Mouse (Mus musculus): ENCODE data around the gene Apoc4. TPM values are rescaled to one million over a fixed set of nuclear protein-coding genes. Genes with fewer than 3 reads are reported as not detected.
A peak's percentile ranks its signal among the peaks of the same experiment; 100 is the strongest.

The Apoc4 gene
- polyA plus RNA-seq, 1 experiment from 2014 or later: 8.3 TPM

DNA sequence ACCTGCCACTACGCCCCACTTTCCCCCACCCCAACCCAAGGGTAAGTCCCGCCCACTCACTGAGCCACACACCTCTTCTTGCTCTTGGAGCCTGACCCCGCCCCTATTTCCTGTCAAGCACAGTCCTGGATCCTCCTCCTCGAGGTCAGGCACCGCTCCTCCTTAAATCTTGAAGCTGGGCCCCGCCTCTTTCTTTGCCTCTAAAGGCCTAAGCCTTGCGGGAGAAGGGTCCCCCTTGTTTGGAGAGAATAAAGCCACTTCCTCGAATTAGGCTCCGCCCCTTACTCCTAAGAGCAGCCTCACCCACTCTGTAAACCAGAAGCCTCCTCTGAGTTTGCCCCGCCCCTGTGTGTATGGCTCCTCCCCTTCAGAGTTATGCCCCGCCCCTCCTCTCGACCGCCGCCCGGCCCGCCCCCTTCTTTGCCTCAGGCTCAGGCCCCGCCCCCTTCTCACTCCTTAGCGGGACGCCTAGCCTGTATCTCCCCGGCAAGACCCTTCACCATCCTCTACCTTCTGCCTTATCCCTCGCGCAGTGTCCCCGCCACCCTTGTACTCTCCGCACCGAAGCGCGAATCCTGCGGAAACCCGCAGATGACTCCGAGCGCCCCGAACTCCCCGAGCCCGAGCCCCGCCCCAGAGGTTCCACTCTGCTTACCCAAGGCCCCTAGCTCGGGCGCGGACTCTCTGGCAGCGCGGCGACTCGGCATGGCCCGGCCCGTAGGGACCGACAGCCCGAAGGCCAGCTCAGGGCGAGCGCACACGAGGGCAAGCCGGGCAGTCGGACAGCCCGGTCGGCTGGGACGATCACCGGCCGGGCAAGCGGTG lies 52.5 kb downstream of the Apoc4 start:
- H3K4me2 ChIP-seq (ENCODE audit: low read depth, low read length): peak overlapping the region; percentile 91
- peak overlapping the region; percentile 79 for H3K4me3 ChIP-seq (ENCODE audit: low read length)
- no peaks in the 10 kb centered on the region for H3K27me3 ChIP-seq (replicated peaks; ENCODE audit: control insufficient read depth, insufficient read depth, low read length)
- H3K27ac ChIP-seq (ENCODE audit: low read length): peak overlapping the region; percentile 93
- peak; percentile 91 for ATAC-seq
- H3K9ac ChIP-seq (ENCODE audit: low read depth, low read length): peak overlapping the region; percentile 72
- H3K9me3 ChIP-seq (ENCODE audit: control insufficient read depth, low read length): no peaks in the 10 kb centered on the region
- peaks cover 7% of the 10 kb centered on the region for H3K36me3 ChIP-seq (ENCODE audit: control insufficient read depth, insufficient read depth, low read length)
- peaks cover 11% of the 10 kb centered on the region for H3K4me1 ChIP-seq (ENCODE audit: control insufficient read depth, insufficient read depth, low read length)
- WGBS: under 1% methylated on average over 57 of the region's 57 CpGs

DNA sequence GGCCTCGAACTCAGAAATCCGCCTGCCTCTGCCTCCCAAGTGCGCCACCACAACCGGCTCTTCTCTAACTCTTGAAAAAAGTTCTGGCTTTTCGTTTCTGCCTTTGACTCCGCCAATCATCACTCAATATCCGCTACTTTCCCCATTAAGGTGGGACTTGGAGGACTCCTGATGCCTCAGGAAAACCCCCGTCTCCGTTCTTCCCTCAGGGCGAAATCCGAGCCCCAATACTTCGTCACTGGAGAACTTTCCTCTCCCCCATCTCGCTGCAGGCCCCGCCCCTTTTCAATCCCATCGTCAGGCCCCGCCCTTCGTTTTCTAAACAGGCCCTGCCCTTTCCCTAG lies 53.1 kb downstream of the Apoc4 start:
- Histone ChIP-seq H3K4me3 (ENCODE audit: low read length) (peak overlapping the region; percentile 79), H3K9ac (ENCODE audit: low read depth, low read length) (peak overlapping the region; percentile 36), H3K36me3 (ENCODE audit: control insufficient read depth, insufficient read depth, low read length) (peaks cover 1% of the 10 kb centered on the region; the same call in 1 of the 2 replicates), H3K27ac (ENCODE audit: low read length) (peak overlapping the region; percentile 55), H3K27me3 (replicated peaks; ENCODE audit: control insufficient read depth, insufficient read depth, low read length) (no peaks in the 10 kb centered on the region), H3K4me2 (ENCODE audit: low read depth, low read length) (peak overlapping the region; percentile 91), H3K9me3 (ENCODE audit: control insufficient read depth, low read length) (no peaks in the 10 kb centered on the region), H3K4me1 (ENCODE audit: control insufficient read depth, insufficient read depth, low read length) (peaks cover 15% of the 10 kb centered on the region)
- WGBS: 12% methylated on average over 17 of the region's 17 CpGs
- ATAC-seq: no peak

Other genes starting within 250 kb of the Apoc4 start
- 3.7 and 4.4 TPM in 2 replicates for gene Mark4, start 222.7 kb downstream of the Apoc4 start, polyA plus RNA-seq (2015; fragmentation: Nextera tagmentation; extraction: Ambion mirVana)
- gene Exoc3l2, start 218.1 kb downstream of the Apoc4 start, polyA plus RNA-seq (2015; fragmentation: Nextera tagmentation; extraction: Ambion mirVana): 0.27 and 0.46 TPM in 2 replicates
- gene Bloc1s3, start 173.1 kb downstream of the Apoc4 start, polyA plus RNA-seq (2015; fragmentation: Nextera tagmentation; extraction: Ambion mirVana): 1.4 and 2.0 TPM in 2 replicates
- gene Trappc6a, start 173.1 kb downstream of the Apoc4 start, polyA plus RNA-seq (2015; fragmentation: Nextera tagmentation; extraction: Ambion mirVana): 147 and 159 TPM in 2 replicates
- gene Nkpd1, start 163.6 kb downstream of the Apoc4 start, polyA plus RNA-seq (2015; fragmentation: Nextera tagmentation; extraction: Ambion mirVana): 0.06 and 0.07 TPM in 2 replicates
- 15.5 and 18.6 TPM in 2 replicates for gene Ppp1r37, start 118.4 kb downstream of the Apoc4 start, polyA plus RNA-seq (2015; fragmentation: Nextera tagmentation; extraction: Ambion mirVana)
- gene Zfp296, start 104.2 kb downstream of the Apoc4 start, polyA plus RNA-seq (2015; fragmentation: Nextera tagmentation; extraction: Ambion mirVana): 0.42 and 0.64 TPM in 2 replicates
- 132 and 137 TPM in 2 replicates for gene Gemin7, start 103.9 kb downstream of the Apoc4 start, polyA plus RNA-seq (2015; fragmentation: Nextera tagmentation; extraction: Ambion mirVana)
- gene Clasrp, start 77.0 kb downstream of the Apoc4 start, polyA plus RNA-seq (2015; fragmentation: Nextera tagmentation; extraction: Ambion mirVana): 30.3 and 32.5 TPM in 2 replicates
- 8.8 and 10.6 TPM in 2 replicates for gene Relb, start 52.0 kb downstream of the Apoc4 start, polyA plus RNA-seq (2015; fragmentation: Nextera tagmentation; extraction: Ambion mirVana)
- gene Clptm1, start 16.4 kb downstream of the Apoc4 start, polyA plus RNA-seq (2015; fragmentation: Nextera tagmentation; extraction: Ambion mirVana): 70.5 and 77.6 TPM in 2 replicates
- 463 and 798 TPM in 2 replicates for gene Apoc2, start 3.5 kb downstream of the Apoc4 start, polyA plus RNA-seq (2015; fragmentation: Nextera tagmentation; extraction: Ambion mirVana)
- not detected in 2 replicates for gene Gm44805, start 56 bp downstream of the Apoc4 start, polyA plus RNA-seq (2015; fragmentation: Nextera tagmentation; extraction: Ambion mirVana)
- 39.5 and 43.2 TPM in 2 replicates for gene Apoc1, start 11.2 kb upstream of the Apoc4 start, polyA plus RNA-seq (2015; fragmentation: Nextera tagmentation; extraction: Ambion mirVana)
- gene Apoe, start 17.7 kb upstream of the Apoc4 start, polyA plus RNA-seq (2015; fragmentation: Nextera tagmentation; extraction: Ambion mirVana): 314 and 355 TPM in 2 replicates
- gene Tomm40, start 34.0 kb upstream of the Apoc4 start, polyA plus RNA-seq (2015; fragmentation: Nextera tagmentation; extraction: Ambion mirVana): 143 and 157 TPM in 2 replicates
- 143 and 149 TPM in 2 replicates for gene Nectin2, start 69.0 kb upstream of the Apoc4 start, polyA plus RNA-seq (2015; fragmentation: Nextera tagmentation; extraction: Ambion mirVana)
- gene Bcam, start 89.5 kb upstream of the Apoc4 start, polyA plus RNA-seq (2015; fragmentation: Nextera tagmentation; extraction: Ambion mirVana): 58.7 and 62.7 TPM in 2 replicates
- gene Cblc, start 115.3 kb upstream of the Apoc4 start, polyA plus RNA-seq (2015; fragmentation: Nextera tagmentation; extraction: Ambion mirVana): 32.6 and 42.1 TPM in 2 replicates
- 15.5 and 15.6 TPM in 2 replicates for gene Bcl3, start 141.3 kb upstream of the Apoc4 start, polyA plus RNA-seq (2015; fragmentation: Nextera tagmentation; extraction: Ambion mirVana)
- gene Gm19345, start 170.5 kb upstream of the Apoc4 start, polyA plus RNA-seq (2015; fragmentation: Nextera tagmentation; extraction: Ambion mirVana): 0.13 and 0.27 TPM in 2 replicates
- not detected in 2 replicates for gene Ceacam16, start 179.8 kb upstream of the Apoc4 start, polyA plus RNA-seq (2015; fragmentation: Nextera tagmentation; extraction: Ambion mirVana)
- not detected in 2 replicates for gene Ceacam19, start 206.5 kb upstream of the Apoc4 start, polyA plus RNA-seq (2015; fragmentation: Nextera tagmentation; extraction: Ambion mirVana)
- gene Pvr, start 239.7 kb upstream of the Apoc4 start, polyA plus RNA-seq (2015; fragmentation: Nextera tagmentation; extraction: Ambion mirVana): 13.9 and 16.5 TPM in 2 replicates